Mouse (Mus musculus): ENCODE data around the gene Iqcn.

The Iqcn gene

DNA sequence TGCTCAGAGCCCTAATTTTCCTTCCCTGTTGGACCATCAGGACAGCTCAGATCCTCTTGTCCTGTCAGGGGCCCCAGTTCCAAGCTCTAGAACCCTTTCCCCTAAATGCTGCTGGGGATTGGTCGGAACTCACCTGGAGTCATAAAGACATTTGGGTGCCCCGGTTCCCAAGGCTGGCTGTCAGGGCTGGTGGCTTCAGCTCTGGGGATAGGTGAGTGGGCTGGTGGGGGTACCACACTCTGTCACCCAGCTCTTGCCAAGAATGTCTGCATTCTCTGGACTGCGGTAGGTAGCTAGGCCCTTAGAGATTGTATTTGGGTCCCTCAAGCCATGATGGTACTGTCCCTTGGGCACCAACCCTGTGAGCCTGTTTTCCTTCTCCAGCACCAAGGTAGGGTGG, at the start of gene Iqcn:
Iqcn (plus strand) TSS at position 171 of the 400 bp plus-strand sequence.
- DNase-seq (ENCODE audit: inconsistent age in 2 of 2, low spot score in 1 of 2) = no peak

DNA sequence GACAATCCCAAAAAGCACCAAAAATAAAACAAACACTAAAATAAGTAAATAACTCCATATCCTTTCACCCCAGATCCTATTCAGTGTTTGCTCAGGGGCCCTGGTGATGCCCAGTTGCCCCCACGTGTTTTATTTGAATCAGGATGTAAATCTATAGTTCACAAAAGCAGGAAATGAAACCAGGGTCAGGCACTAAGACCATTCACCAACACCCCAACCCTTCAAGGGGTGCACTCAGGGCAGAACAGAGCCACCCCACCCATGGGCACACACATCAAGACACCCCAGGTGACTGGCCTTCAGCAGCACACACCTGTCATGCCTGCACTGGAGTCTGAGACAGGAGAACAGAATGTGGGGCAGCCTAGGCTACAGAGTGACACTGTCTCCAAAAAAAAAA, 49.1 kb upstream of the Iqcn start:
- DNase-seq (ENCODE audit: inconsistent age in 2 of 2, low spot score in 1 of 2) = no peak

GRCm38 (mm10) chr8:70655469-70655868, 47.8 kb upstream of the Iqcn start:
- DNase-seq (ENCODE audit: inconsistent age in 2 of 2, low spot score in 1 of 2) = no peak

DNA sequence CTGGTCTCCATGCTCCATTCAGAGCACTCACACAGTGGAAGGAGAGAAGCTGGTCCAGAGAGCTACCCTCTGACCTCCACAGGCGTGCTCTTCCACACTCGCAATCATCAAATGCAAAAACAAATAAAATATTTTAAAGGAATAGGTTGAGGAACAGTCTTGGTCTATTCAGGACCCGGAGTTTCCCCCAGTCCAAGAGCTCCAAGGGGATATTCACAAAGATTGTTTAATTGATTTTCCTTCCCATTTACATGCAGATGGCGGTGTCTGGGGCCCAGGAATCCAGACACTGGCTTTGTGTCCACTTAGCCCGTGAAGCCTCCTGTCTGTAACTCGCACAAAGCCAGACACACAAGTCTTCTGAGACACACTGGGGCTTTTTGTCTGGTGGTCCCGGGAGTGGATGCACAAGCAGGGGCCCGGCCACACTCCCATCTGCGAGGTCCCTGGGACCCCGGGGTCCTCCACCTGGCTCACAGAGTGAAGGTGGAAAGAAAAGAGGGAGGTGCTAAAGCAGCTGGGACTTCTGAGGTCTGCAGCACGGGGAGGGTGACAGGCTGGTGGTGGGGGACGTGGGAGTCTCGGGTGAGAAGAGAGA, 47.0 kb upstream of the Iqcn start:
- DNase-seq (ENCODE audit: inconsistent age in 2 of 2, low spot score in 1 of 2) = peak in 1 of 2 experiments; percentile 22

- DNase-seq (ENCODE audit: inconsistent age in 2 of 2, low spot score in 1 of 2) = peak in 1 of 2 experiments; percentile 15
Measured at GRCm38 (mm10) chr8:70657214-70657613, 46.0 kb upstream of the Iqcn start.

- DNase-seq (ENCODE audit: inconsistent age in 2 of 2, low spot score in 1 of 2) = peak; percentile 85 to 93
Measured at GRCm38 (mm10) chr8:70657739-70658138, 45.5 kb upstream of the Iqcn start.

GRCm38 (mm10) chr8:70658897-70659603, 44.2 kb upstream of the Iqcn start:
- peak in 1 of 2 experiments; percentile 19 for DNase-seq (ENCODE audit: inconsistent age in 2 of 2, low spot score in 1 of 2)

DNA sequence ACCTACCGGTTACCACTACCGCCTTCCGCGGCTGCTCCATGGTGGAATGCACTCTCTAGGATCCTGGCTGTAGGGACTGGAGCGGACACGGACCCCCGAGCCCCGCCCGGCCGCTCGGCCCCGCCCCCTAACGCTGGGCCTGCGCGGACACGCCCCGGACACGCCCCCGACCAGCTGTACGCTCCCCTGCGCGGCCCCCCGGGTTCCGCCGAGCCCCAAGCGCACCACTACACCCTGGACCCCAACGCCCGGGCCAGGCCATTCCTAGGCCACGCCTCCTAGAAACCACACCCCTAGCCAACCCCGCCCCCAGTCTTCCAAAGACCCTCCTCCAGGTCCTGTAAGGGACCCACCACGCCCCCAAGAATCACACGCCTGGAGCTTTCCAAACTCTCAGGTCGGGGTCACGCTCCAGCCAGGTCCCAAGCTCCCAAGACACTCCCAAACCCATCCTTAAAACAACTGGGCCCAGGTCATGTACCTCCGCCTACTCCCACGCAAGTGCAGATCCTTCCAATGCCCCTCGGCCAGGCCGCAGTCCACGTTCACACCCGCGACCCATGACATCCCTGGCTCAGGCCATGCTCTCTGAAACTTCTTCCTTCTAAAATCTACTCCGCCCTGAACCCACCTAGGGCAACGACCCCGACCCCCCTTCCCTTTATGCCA, 43.5 kb upstream of the Iqcn start:
- peak; percentile 96 to 98 for DNase-seq (ENCODE audit: inconsistent age in 2 of 2, low spot score in 1 of 2)

DNA sequence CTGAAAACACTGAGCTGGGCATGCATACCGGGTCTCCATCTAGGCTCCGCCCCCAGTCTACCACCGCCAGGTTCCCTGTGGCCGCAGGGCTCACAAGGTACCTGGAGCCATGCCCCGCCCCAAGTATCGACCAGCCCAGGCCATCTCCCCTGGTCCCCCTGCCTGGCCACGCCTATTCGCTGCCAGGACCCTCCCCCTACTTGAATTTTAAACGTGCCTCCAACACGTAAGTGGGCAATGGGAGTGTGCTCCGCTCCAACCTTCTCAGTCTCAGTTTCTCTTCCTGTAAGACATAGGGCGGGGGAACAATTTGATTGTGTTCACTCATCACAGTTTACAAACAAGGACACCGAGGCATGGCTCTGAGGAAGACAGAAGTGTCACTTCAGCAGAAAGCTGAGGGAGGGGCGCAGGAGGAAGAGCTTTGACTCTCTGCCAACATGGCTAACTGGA, 43.0 kb upstream of the Iqcn start, which contains the start of gene Pgpep1:
Pgpep1 (minus strand) TSS at position 116 of the 453 bp plus-strand sequence.
- DNase-seq (ENCODE audit: inconsistent age in 2 of 2, low spot score in 1 of 2) = no peak

GRCm38 (mm10) chr8:70663691-70664090, 39.6 kb upstream of the Iqcn start:
- DNase-seq (ENCODE audit: inconsistent age in 2 of 2, low spot score in 1 of 2) = no peak

DNA sequence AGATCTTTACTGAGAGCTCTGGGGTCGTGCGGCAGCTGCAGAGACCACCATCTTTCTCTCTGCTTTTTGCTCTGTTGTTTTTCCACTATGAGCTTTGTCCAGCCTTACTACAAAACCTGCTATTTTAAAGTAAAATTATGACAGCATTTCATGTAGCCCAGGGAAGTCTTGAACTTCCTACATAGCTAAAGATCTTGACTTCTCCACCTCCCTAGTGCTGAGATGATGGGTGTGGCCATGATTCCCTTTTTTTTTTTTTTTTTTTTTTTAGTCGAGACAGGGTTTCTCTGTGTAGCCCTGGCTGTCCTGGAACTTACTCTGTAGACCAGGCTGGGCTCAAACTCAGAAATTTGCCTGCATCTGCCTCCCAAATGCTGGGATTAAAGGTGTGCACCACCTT, 38.6 kb upstream of the Iqcn start:
- DNase-seq (ENCODE audit: inconsistent age in 2 of 2, low spot score in 1 of 2) = no peak

DNA sequence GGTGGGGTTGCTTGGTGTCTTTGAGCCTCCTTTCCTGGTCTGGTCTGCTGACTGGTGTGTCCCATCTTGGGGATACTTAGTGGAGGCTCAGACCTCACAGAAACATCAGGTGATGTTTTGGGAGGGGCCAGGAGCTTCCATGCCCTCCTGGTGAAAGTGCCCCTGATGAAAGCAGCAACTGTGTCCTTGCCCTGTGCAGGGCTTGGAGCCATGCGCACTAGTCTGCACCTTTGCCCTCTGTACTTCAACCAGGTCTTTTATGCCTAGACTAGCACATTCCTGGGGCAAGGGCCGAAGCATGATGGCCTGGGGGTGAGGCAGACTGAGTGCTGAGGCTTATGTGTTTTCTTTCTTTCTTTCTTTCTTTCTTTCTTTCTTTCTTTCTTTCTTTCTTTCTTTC, 37.7 kb upstream of the Iqcn start:
- DNase-seq (ENCODE audit: inconsistent age in 2 of 2, low spot score in 1 of 2) = no peak

GRCm38 (mm10) chr8:70667071-70667470, 36.2 kb upstream of the Iqcn start:
- no peak for DNase-seq (ENCODE audit: inconsistent age in 2 of 2, low spot score in 1 of 2)

DNA sequence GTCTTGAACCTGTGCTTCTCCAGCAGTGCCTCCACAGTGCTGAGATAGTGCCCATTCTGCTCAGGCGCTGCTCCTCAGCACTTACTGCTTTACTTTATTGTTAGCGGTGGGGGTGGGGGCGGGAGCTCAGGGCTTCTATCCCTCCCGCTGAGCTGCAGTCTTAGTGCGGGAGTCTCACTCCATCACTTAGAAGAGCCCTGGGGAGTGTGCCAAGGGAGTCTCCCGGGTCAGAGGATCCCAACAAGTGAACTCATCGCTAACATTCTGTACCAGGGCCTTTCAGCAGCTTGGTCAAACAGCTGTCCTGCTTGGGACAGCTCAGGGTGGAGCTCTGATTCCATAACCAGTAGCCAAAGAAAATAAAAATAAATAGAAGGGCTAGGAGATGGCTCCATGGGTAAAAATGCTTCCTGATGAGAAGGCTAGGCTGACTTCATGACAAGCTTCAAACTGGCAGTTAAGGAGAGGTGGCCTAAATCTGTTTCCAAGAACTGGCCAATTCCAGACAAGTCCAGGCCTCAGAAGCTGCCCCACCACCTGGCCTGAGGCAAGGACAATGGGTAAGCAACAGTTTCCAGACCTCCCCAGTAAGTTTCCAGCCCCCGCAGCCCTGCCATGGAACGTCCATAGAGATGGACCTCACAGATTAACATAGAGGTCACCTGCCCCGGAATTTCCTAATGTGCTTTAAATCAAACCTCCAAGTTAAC, 31.5 kb upstream of the Iqcn start:
- no peak for DNase-seq (ENCODE audit: inconsistent age in 2 of 2, low spot score in 1 of 2)

- peak in 1 of 2 experiments; percentile 62 for DNase-seq (ENCODE audit: inconsistent age in 2 of 2, low spot score in 1 of 2)
Measured at GRCm38 (mm10) chr8:70672325-70673078, 30.8 kb upstream of the Iqcn start.

DNA sequence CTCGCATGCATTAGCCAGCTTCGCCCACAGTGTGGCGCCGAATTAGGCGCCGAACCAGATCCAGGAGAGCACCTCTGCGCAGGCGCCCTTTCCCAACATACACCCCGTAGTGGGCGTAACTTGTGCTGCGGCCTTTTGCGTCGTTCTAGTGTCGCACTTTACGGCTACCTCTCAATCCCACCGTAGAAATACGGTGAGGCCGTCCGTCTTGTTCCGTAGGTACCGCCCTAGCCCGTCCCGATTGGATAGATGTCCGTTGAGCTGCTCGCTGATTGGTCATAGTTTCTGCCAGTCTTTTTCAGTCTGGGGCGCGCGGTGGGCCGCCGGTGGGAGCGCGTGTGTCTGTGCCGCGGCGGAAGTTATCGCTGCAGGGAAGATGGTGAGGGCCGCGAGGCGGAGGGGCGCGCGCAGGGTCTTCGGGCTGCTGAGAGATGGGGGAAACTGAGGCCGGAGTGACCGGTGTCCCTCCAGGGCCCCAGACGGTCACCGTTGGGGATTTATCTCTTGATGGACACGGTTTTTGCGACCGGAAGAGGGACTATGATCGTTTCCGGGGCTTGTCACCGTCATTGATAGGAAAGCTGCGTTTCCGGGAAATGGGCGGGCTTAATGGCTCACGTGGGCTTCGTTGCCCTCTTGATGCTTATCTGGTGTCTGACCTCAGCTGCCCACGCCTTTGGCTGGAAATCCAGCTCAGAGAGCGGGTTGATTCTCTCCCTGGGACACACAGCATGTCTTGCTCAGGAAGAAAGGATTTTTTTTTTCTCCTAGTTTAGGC, 30.0 kb upstream of the Iqcn start, which contains the start of gene Lsm4:
Lsm4 (plus strand) TSS at position 170 of the 778 bp plus-strand sequence.
- DNase-seq (ENCODE audit: inconsistent age in 2 of 2, low spot score in 1 of 2) = peak; percentile 97 to 100

DNA sequence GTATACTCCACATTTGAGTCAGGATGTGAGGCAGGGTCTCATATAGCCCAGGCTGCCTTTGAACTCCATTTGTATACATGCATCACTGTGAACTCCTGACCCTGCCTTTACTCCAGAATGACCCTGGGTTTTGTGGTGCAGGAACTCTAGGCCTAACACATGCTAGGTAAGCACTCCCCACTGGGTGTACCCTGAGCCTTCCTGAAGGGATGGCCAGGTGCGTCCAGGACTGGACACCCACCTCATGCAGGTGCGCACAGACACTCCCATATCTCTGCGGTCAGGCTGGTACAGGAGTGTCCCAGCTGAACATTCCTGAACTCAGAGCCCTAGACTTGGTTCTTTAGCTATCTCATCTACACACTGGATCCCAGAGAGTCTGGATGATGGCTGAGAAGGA, 29.1 kb upstream of the Iqcn start:
- DNase-seq (ENCODE audit: inconsistent age in 2 of 2, low spot score in 1 of 2) = no peak

- DNase-seq (ENCODE audit: inconsistent age in 2 of 2, low spot score in 1 of 2) = peak in 1 of 2 experiments; percentile 67
Measured at GRCm38 (mm10) chr8:70674716-70675115, 28.5 kb upstream of the Iqcn start.

- no peak for DNase-seq (ENCODE audit: inconsistent age in 2 of 2, low spot score in 1 of 2)
Measured at GRCm38 (mm10) chr8:70675336-70675735, 27.9 kb upstream of the Iqcn start.
